Mouse (Mus musculus) C2C12 (cell line): ENCODE measurements around the gene Chga. TPM values are rescaled to one million over a fixed set of nuclear protein-coding genes. Genes with fewer than 3 reads are reported as not detected.

Experiments
- H3K27me3 ChIP-seq: one replicate; pipeline ENCODE4 v1.6.1; 2011; ENCODE audit not compliant: control insufficient read depth, insufficient read depth, insufficient read length
- H3K36me3 ChIP-seq: one replicate; pipeline ENCODE4 v1.6.1; 2011; ENCODE audit not compliant: control insufficient read depth, insufficient read depth
- H3K4me3 ChIP-seq: one replicate; pipeline ENCODE4 v1.5.1; 2011; ENCODE audit warnings: mild to moderate bottlenecking, control low read depth; ENCODE audit not compliant: poor library complexity, insufficient read depth, severe bottlenecking
- H3K79me2 ChIP-seq: one replicate; pipeline ENCODE4 v1.6.1; 2011; ENCODE audit not compliant: control insufficient read depth, insufficient read depth
- H3K79me3 ChIP-seq: one replicate; pipeline ENCODE4 v1.6.1; 2011; ENCODE audit warnings: low read depth, control low read depth
- H3ac ChIP-seq: one replicate; pipeline ENCODE3; 2011; ENCODE audit warnings: low read depth; ENCODE audit not compliant: control insufficient read depth, insufficient read length
- CEBPB ChIP-seq: IDR thresholded peaks from one replicate; pipeline ENCODE4 v1.6.1; 2011; ENCODE audit warnings: low read depth, mild to moderate bottlenecking, control low read depth, moderate library complexity
- CTCF ChIP-seq: IDR thresholded peaks from one replicate; pipeline ENCODE4 v1.5.1; 2011; ENCODE audit not compliant: control insufficient read depth, insufficient read depth, insufficient read length
- FOSL1 ChIP-seq: IDR thresholded peaks from one replicate; pipeline ENCODE4 v1.8.0; 2011; ENCODE audit warnings: mild to moderate bottlenecking, low read length; ENCODE audit not compliant: poor library complexity, insufficient read depth, severe bottlenecking
- MAX ChIP-seq: IDR thresholded peaks from one replicate; pipeline ENCODE4 v1.6.1; 2011; ENCODE audit warnings: mild to moderate bottlenecking, control low read depth
- MYOD1 ChIP-seq: IDR thresholded peaks from one replicate; pipeline ENCODE4 v1.6.1; 2011; ENCODE audit warnings: low read depth; ENCODE audit not compliant: control insufficient read depth, insufficient read length
- MYOG ChIP-seq: IDR thresholded peaks from one replicate; pipeline ENCODE4 v1.6.1; 2011; ENCODE audit not compliant: control insufficient read depth, insufficient read length; ENCODE audit errors: extremely low read depth
- USF1 ChIP-seq: IDR thresholded peaks from one replicate; pipeline ENCODE4 v1.6.1; 2011; ENCODE audit warnings: low read depth, mild to moderate bottlenecking, control low read depth, moderate library complexity
- polyA plus RNA-seq: library from polyadenylated mRNA; unstranded; fragments of >200 nt; fragmentation: generic; extraction: Trizol; gene quantifications from one replicate; pipeline ENCODE4 v1.2.1, GENCODE M21; 2012; ENCODE audit warnings: missing spikeins

Chga gene
- polyA plus RNA-seq, 1 experiment: 0.01 TPM

DNA sequence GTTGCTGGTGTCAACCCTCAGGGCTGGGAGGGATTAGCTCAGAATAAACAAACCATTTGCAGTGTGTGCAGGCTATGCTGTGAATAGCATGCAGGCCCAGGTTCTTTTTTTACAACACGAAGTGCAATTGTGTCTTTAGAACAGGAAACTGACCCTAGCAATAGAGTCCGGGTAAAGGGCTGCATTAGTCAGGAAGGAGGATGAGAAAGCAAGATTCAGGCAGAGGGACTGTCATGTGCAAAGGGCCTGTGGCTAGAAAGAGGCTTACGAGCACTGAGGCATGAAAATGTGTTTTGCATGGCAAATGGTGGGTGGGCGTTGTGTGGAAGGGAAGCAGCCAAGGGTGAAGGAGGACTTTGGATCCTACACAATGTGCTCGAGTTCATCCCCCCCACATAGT, 26.8 kb upstream of the Chga start:
- no peak for TF ChIP-seq USF1
- no peak for TF ChIP-seq MYOD1
- TF ChIP-seq FOSL1: no peak
- no peak for TF ChIP-seq CTCF
- no peak for TF ChIP-seq CEBPB
- TF ChIP-seq MYOG: no peak
- no peak for TF ChIP-seq MAX
- no peaks in the 10 kb centered on the region for H3K79me3 ChIP-seq

GRCm38 (mm10) chr12:102535796-102536195, 19.0 kb upstream of the Chga start:
- no peaks in the 10 kb centered on the region for H3K36me3 ChIP-seq
- H3K27me3 ChIP-seq: peaks cover 15% of the 10 kb centered on the region
- H3ac ChIP-seq: no peak overlapping the region
- TF ChIP-seq MYOG (no peak), CTCF (no peak), MYOD1 (no peak), MAX (no peak), CEBPB (no peak), USF1 (no peak), FOSL1 (no peak)
- H3K79me3 ChIP-seq: no peaks in the 10 kb centered on the region
- no peaks in the 10 kb centered on the region for H3K79me2 ChIP-seq
- H3K4me3 ChIP-seq: no peak overlapping the region

More for the DNA sequence above, 26.8 kb upstream of the Chga start:
- H3K27me3 ChIP-seq: peaks cover 28% of the 10 kb centered on the region
- H3ac ChIP-seq: no peak overlapping the region
- H3K4me3 ChIP-seq: no peak overlapping the region
- H3K36me3 ChIP-seq: no peaks in the 10 kb centered on the region
- no peaks in the 10 kb centered on the region for H3K79me2 ChIP-seq

DNA sequence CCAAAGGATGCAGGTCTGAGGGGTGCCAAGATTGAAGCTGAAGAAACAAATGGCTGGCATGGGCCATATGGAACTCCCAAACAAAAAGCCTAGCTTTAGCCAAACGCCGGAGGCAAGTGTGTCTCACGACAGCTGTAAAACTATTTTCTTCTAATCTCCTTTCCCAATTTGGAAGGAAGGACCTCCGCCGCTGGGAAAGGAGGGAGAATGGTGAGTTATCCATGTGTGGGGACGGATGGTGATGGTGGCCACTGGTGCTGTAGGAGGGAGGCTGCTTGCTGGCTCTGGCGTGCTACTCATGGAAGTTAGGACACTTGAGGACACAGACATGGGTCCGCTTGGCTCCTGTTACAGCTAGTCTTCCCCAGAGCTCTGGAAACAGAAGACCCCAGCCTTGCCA, 14.5 kb upstream of the Chga start:
- no peak overlapping the region for H3K4me3 ChIP-seq
- TF ChIP-seq MYOG (no peak), MYOD1 (no peak)
- no peaks in the 10 kb centered on the region for H3K79me2 ChIP-seq
- peaks cover 17% of the 10 kb centered on the region for H3K27me3 ChIP-seq
- H3K79me3 ChIP-seq: no peaks in the 10 kb centered on the region
- no peak overlapping the region for H3ac ChIP-seq
- H3K36me3 ChIP-seq: no peaks in the 10 kb centered on the region

- Histone ChIP-seq H3K79me2 (no peaks in the 10 kb centered on the region), H3ac (no peak overlapping the region), H3K4me3 (no peak overlapping the region), H3K36me3 (no peaks in the 10 kb centered on the region), H3K27me3 (peaks cover 21% of the 10 kb centered on the region), H3K79me3 (no peaks in the 10 kb centered on the region)
- no peak for TF ChIP-seq CTCF
- no peak for TF ChIP-seq CEBPB
- no peak for TF ChIP-seq USF1
- TF ChIP-seq MYOG: no peak
- no peak for TF ChIP-seq MAX
- TF ChIP-seq FOSL1: no peak
- no peak for TF ChIP-seq MYOD1
Observed at GRCm38 (mm10) chr12:102541168-102541567, 13.6 kb upstream of the Chga start.

DNA sequence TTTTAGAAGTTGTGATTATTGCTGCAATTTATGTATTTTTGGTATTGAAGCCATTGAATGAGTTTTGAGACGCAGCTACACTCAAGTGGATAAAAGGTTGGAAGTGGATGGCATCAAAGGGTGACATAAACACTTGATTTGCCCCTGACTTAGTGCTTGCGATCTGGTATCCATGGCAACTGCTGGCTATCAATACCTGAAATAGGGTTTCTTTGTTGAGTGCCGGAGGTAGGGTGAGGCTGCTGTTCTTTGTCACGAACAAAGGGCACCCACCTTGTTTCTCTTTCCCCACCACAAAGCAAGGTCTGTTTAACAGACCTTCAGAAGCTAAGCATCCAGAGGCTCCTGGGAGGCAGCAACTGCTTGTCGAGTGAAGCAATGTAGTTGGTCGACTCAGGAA, 9.6 kb upstream of the Chga start:
- no peaks in the 10 kb centered on the region for H3K36me3 ChIP-seq
- TF ChIP-seq MAX (no peak), MYOD1 (no peak), CTCF (no peak), CEBPB (no peak), MYOG (no peak), FOSL1 (no peak), USF1 (no peak)
- H3K27me3 ChIP-seq: peaks cover 12% of the 10 kb centered on the region
- H3K79me3 ChIP-seq: no peaks in the 10 kb centered on the region
- H3K79me2 ChIP-seq: no peaks in the 10 kb centered on the region
- H3ac ChIP-seq: no peak overlapping the region
- H3K4me3 ChIP-seq: no peak overlapping the region

GRCm38 (mm10) chr12:102550529-102550928, 4.2 kb upstream of the Chga start:
- Histone ChIP-seq H3K79me3 (no peaks in the 10 kb centered on the region), H3ac (no peak overlapping the region), H3K4me3 (no peak overlapping the region), H3K79me2 (no peaks in the 10 kb centered on the region), H3K27me3 (peaks cover 19% of the 10 kb centered on the region), H3K36me3 (no peaks in the 10 kb centered on the region)
- TF ChIP-seq CEBPB: no peak
- TF ChIP-seq MAX: no peak
- no peak for TF ChIP-seq USF1
- no peak for TF ChIP-seq FOSL1
- no peak for TF ChIP-seq MYOG
- TF ChIP-seq CTCF: no peak
- TF ChIP-seq MYOD1: no peak
